Mouse (Mus musculus) MEL (cell line): ENCODE measurements around the gene Fos. TPM values are rescaled to one million over a fixed set of nuclear protein-coding genes. Genes with fewer than 3 reads are reported as not detected.

Experiments
- DNase-seq: peaks from one replicate; pipeline ENCODE4 v3.0.0; 2011; ENCODE audit warnings: low read depth, low spot score
- H3K27ac ChIP-seq: 2 replicates; pipeline ENCODE4 v1.5.1; 2012; ENCODE audit warnings: low read depth, mild to moderate bottlenecking, control low read depth, low read length, moderate library complexity; ENCODE audit not compliant: control insufficient read depth
- H3K27me3 ChIP-seq, 2 experiments: fragments of 150-350 bp in 1 of 2; sonication (generic) in 1 of 2; 2 replicates each; pipeline ENCODE4 v1.6.1; 2012; ENCODE audit warnings: low read length in 2 of 2, mild to moderate bottlenecking in 2 of 2, improper control_type of control experiment in 1 of 2, moderate library complexity in 1 of 2; ENCODE audit not compliant: insufficient read depth in 2 of 2, control insufficient read depth in 1 of 2
- H3K36me3 ChIP-seq, 2 experiments: 2 replicates each; pipeline ENCODE4 v1.6.1; 2012 to 2014; ENCODE audit warnings: low read length in 2 of 2, improper control_type of control experiment in 1 of 2, inconsistent platforms in 1 of 2, mild to moderate bottlenecking in 1 of 2; ENCODE audit not compliant: insufficient read depth in 2 of 2, control insufficient read depth in 1 of 2
- H3K4me1 ChIP-seq, 2 experiments: fragments of 150-350 bp in 1 of 2; sonication (generic) in 1 of 2; 2 replicates each; pipeline ENCODE4 v1.6.1; 2012; ENCODE audit warnings: low read length in 2 of 2, improper control_type of control experiment in 1 of 2, mild to moderate bottlenecking in 1 of 2; ENCODE audit not compliant: insufficient read depth in 2 of 2, control insufficient read depth in 1 of 2
- H3K4me3 ChIP-seq, 2 experiments: fragments of 150-350 bp in 1 of 2; sonication (generic) in 1 of 2; 2 replicates each; pipeline ENCODE4 v1.5.1; 2012; ENCODE audit warnings: low read depth in 2 of 2, low read length in 2 of 2, mild to moderate bottlenecking in 2 of 2, moderate library complexity in 2 of 2, control low read depth in 1 of 2, improper control_type of control experiment in 1 of 2; ENCODE audit not compliant: control insufficient read depth in 1 of 2, insufficient read depth in 1 of 2
- H3K79me2 ChIP-seq: 2 replicates; pipeline ENCODE4 v1.6.1; 2012; ENCODE audit warnings: mild to moderate bottlenecking, low read length, moderate library complexity; ENCODE audit not compliant: control insufficient read depth, poor library complexity, insufficient read depth
- H3K9ac ChIP-seq: 2 replicates; pipeline ENCODE4 v1.6.1; 2012; ENCODE audit warnings: low read depth, mild to moderate bottlenecking, control low read depth, low read length, moderate library complexity; ENCODE audit not compliant: control insufficient read depth, poor library complexity, severe bottlenecking
- H3K9me3 ChIP-seq: fragments of 150-350 bp; sonication (generic); replicated peaks from 2 replicates; pipeline ENCODE4 v1.6.1; 2012; ENCODE audit warnings: mild to moderate bottlenecking, low read length, improper control_type of control experiment, moderate library complexity; ENCODE audit not compliant: insufficient read depth
- CHD1 ChIP-seq: IDR thresholded peaks from 2 replicates; pipeline ENCODE4 v1.6.1; 2012; ENCODE audit warnings: low read depth, mild to moderate bottlenecking, inconsistent platforms, low read length, improper control_type of control experiment
- CTCF ChIP-seq, 3 experiments: IDR thresholded peaks in 2 of 3; conservative IDR thresholded peaks in 1 of 3; 2 replicates each; pipeline ENCODE4 v1.5.1; 2011 to 2012; ENCODE audit warnings: low read length in 3 of 3, low read depth in 2 of 3, mild to moderate bottlenecking in 2 of 3, improper control_type of control experiment in 1 of 3, inconsistent platforms in 1 of 3, mixed read lengths in 1 of 3, moderate library complexity in 1 of 3; ENCODE audit not compliant: control insufficient read depth in 1 of 3, insufficient read depth in 1 of 3, poor library complexity in 1 of 3, severe bottlenecking in 1 of 3
- E2F4 ChIP-seq: IDR thresholded peaks from 2 replicates; pipeline ENCODE4 v1.6.1; 2011; ENCODE audit warnings: low read depth, low read length, improper control_type of control experiment, borderline replicate concordance
- ETS1 ChIP-seq: IDR thresholded peaks from 2 replicates; pipeline ENCODE4 v1.6.1; 2012; ENCODE audit warnings: low read depth, mild to moderate bottlenecking, inconsistent platforms, low read length, improper control_type of control experiment, moderate library complexity
- GABPA ChIP-seq: IDR thresholded peaks from 2 replicates; pipeline ENCODE4 v1.6.1; 2012; ENCODE audit warnings: low read depth, mild to moderate bottlenecking, inconsistent platforms, low read length, improper control_type of control experiment, moderate library complexity
- HCFC1 ChIP-seq: IDR thresholded peaks from 2 replicates; pipeline ENCODE4 v1.6.1; 2012; ENCODE audit warnings: low read depth, mild to moderate bottlenecking, inconsistent platforms, low read length, improper control_type of control experiment, moderate library complexity
- JUND ChIP-seq: IDR thresholded peaks from 2 replicates; pipeline ENCODE4 v1.6.1; 2011; ENCODE audit warnings: low read depth, mild to moderate bottlenecking, improper control_type of control experiment, low read length
- MAFK ChIP-seq: IDR thresholded peaks from 2 replicates; pipeline ENCODE4 v1.6.1; 2011; ENCODE audit warnings: low read depth, mild to moderate bottlenecking, low read length, improper control_type of control experiment, borderline replicate concordance
- MAZ ChIP-seq: IDR thresholded peaks from 2 replicates; pipeline ENCODE4 v1.6.1; 2012; ENCODE audit warnings: low read depth, mild to moderate bottlenecking, inconsistent platforms, low read length, improper control_type of control experiment
- MYB ChIP-seq: IDR thresholded peaks from 2 replicates; pipeline ENCODE4 v1.6.1; 2011; ENCODE audit warnings: mild to moderate bottlenecking, low read depth, low read length, improper control_type of control experiment
- NRF1 ChIP-seq: IDR thresholded peaks from 2 replicates; pipeline ENCODE4 v1.6.1; 2014; ENCODE audit warnings: low read depth, mild to moderate bottlenecking, inconsistent platforms, low read length, improper control_type of control experiment, moderate library complexity; ENCODE audit not compliant: poor library complexity, insufficient read depth, severe bottlenecking
- POLR2AphosphoS2 ChIP-seq: IDR thresholded peaks from 2 replicates; pipeline ENCODE4 v1.6.1; 2011; ENCODE audit warnings: low read length, improper control_type of control experiment
- RAD21 ChIP-seq: IDR thresholded peaks from 2 replicates; pipeline ENCODE4 v1.6.1; 2011; ENCODE audit warnings: mild to moderate bottlenecking, low read depth, low read length, improper control_type of control experiment
- SIN3A ChIP-seq: IDR thresholded peaks from 2 replicates; pipeline ENCODE4 v1.6.1; 2012; ENCODE audit warnings: low read length, improper control_type of control experiment, inconsistent platforms
- SMC3 ChIP-seq: IDR thresholded peaks from 2 replicates; pipeline ENCODE4 v1.6.1; 2011; ENCODE audit warnings: low read depth, low read length, improper control_type of control experiment
- TAL1 ChIP-seq: IDR thresholded peaks from 2 replicates; pipeline ENCODE4 v1.6.1; 2012; ENCODE audit warnings: mild to moderate bottlenecking, inconsistent platforms, low read length, moderate library complexity, mixed read lengths
- TCF12 ChIP-seq: IDR thresholded peaks from 2 replicates; pipeline ENCODE4 v1.6.1; 2014; ENCODE audit warnings: low read depth, mild to moderate bottlenecking, inconsistent platforms, low read length, improper control_type of control experiment, moderate library complexity
- UBTF ChIP-seq: IDR thresholded peaks from 2 replicates; pipeline ENCODE4 v1.6.1; 2012; ENCODE audit warnings: low read depth, mild to moderate bottlenecking, inconsistent platforms, low read length, improper control_type of control experiment, moderate library complexity, borderline replicate concordance; ENCODE audit not compliant: insufficient read depth
- USF1 ChIP-seq: IDR thresholded peaks from 2 replicates; pipeline ENCODE4 v1.6.1; 2014; ENCODE audit warnings: low read depth, mild to moderate bottlenecking, inconsistent platforms, low read length, improper control_type of control experiment, moderate library complexity
- polyA plus RNA-seq, 2 experiments: library from polyadenylated mRNA; stranded (reverse) in 1 of 2; unstranded in 1 of 2; fragments of >175 nt in 1 of 2; fragments of >200 nt in 1 of 2; gene quantifications; 2 replicates each; pipeline versions ENCODE4 v1.2.1 to v1.2.4; 2012; ENCODE audit warnings: low replicate concordance in 2 of 2, low read depth in 1 of 2; ENCODE audit not compliant: insufficient read length in 2 of 2, insufficient read depth in 1 of 2, missing spikeins in 1 of 2
- total RNA-seq: library from RNA; depleted of rRNA; stranded (reverse); fragments of 300-350 nt; gene quantifications from 2 replicates; pipeline ENCODE4 v1.2.3, GENCODE M21; 2012

The Fos gene
- total and polyA plus RNA-seq, 3 experiments, result 0.81 to 1.4 TPM; not detected in 1

- H3K4me1 ChIP-seq, result peaks cover 0 to 8% of the 10 kb centered on the region in 2 experiments; a peak in 1 of 4 replicates
- peaks cover 2 to 3% of the 10 kb centered on the region in 2 experiments for H3K27me3 ChIP-seq
- H3K36me3 ChIP-seq, result peaks cover 0 to 8% of the 10 kb centered on the region in 2 experiments; a peak in 2 of 4 replicates
- no peaks in the 10 kb centered on the region for H3K79me2 ChIP-seq
- H3K27ac ChIP-seq, result no peak overlapping the region
- no peaks in the 10 kb centered on the region for H3K9me3 ChIP-seq
- no peak for TF ChIP-seq SIN3A
- TF ChIP-seq MYB, result no peak
- no peak for TF ChIP-seq MAZ
- no peak for TF ChIP-seq HCFC1
- TF ChIP-seq CHD1, result no peak
- TF ChIP-seq E2F4, result no peak
- TF ChIP-seq RAD21, result no peak
- no peak for TF ChIP-seq CTCF (IDR thresholded peaks at IDR 0.05 in 2 of 3, conservative IDR thresholded peaks at IDR 0.05 in 1 of 3; ENCODE audit: control insufficient read depth in 1 of 3, insufficient read depth in 1 of 3, low read depth in 2 of 3, low read length in 3 of 3, poor library complexity in 1 of 3, severe bottlenecking in 1 of 3)
- no peak for TF ChIP-seq MAFK
- TF ChIP-seq USF1, result no peak
- DNase-seq, result no peak
- H3K4me3 ChIP-seq, result no peak overlapping the region
- H3K9ac ChIP-seq, result no peak overlapping the region
Measured at GRCm38 (mm10) chr12:85456966-85457505, 16.7 kb upstream of the Fos start.

- Histone ChIP-seq H3K27ac (no peak overlapping the region), H3K4me3 (no peak overlapping the region), H3K9me3 (no peaks in the 10 kb centered on the region), H3K79me2 (no peaks in the 10 kb centered on the region), H3K27me3 (peaks cover 7 to 8% of the 10 kb centered on the region in 2 experiments), H3K36me3 (peaks cover 0 to 8% of the 10 kb centered on the region in 2 experiments; a peak in 2 of 4 replicates), H3K4me1 (peaks cover 0 to 13% of the 10 kb centered on the region in 2 experiments; a peak in 2 of 4 replicates), H3K9ac (no peak overlapping the region)
- no peak for DNase-seq
- TF ChIP-seq TAL1, result no peak
Measured at GRCm38 (mm10) chr12:85459820-85460219, 13.9 kb upstream of the Fos start.

GRCm38 (mm10) chr12:85461913-85462663, 11.6 kb upstream of the Fos start:
- Histone ChIP-seq H3K4me3 (no peak overlapping the region), H3K4me1 (peaks cover 0 to 7% of the 10 kb centered on the region in 2 experiments; a peak in 1 of 4 replicates), H3K27ac (no peak overlapping the region), H3K9me3 (no peaks in the 10 kb centered on the region), H3K79me2 (no peaks in the 10 kb centered on the region), H3K9ac (no peak overlapping the region), H3K27me3 (peaks cover 8 to 10% of the 10 kb centered on the region in 2 experiments), H3K36me3 (no peaks in the 10 kb centered on the region; a peak in 1 of 4 replicates)
- DNase-seq, result no peak
- TF ChIP-seq E2F4 (no peak), MAZ (no peak), POLR2AphosphoS2 (no peak), SMC3 (no peak), UBTF (no peak), GABPA (no peak), SIN3A (no peak), JUND (no peak), NRF1 (no peak), RAD21 (no peak), TCF12 (no peak), ETS1 (no peak)
